10 mouse cellular contexts compared by ENCODE assay signal in genomic region chr9:14625024-14625423, GRCm38 (mm10). TPM values are rescaled to one million over a fixed set of nuclear protein-coding genes. Genes with fewer than 3 reads are reported as not detected.
DNase-seq lines count a peak whose midpoint lies in the region; ATAC-seq lines count a peak whose summit lies in the region.
"Had no signal": no experiment of that assay in that cellular context is flagged by ENCODE, and none has a peak within 500 bp of the region (broad histone marks: within the 10 kb centered on the region; RNA-seq: fewer than 3 reads in every experiment).

No protein-coding gene starts in this region.

- H3K27me3 ChIP-seq in embryonic facial prominence, embryonic 13.5 days: no peaks in the 10 kb centered on the region
- no peaks in the 10 kb centered on the region for H3K27me3 ChIP-seq in embryonic facial prominence, embryonic 10.5 days (replicated peaks; ENCODE audit: low read depth, poor library complexity, severe bottlenecking)
- no peaks in the 10 kb centered on the region for H3K27me3 ChIP-seq in embryonic facial prominence, embryonic 15.5 days
- no peaks in the 10 kb centered on the region for H3K27me3 ChIP-seq in hindbrain, embryonic 11.5 days (ENCODE audit: control insufficient read depth, insufficient read depth, low read length)
- H3K27me3 ChIP-seq: neural tube, embryonic 13.5 days had no signal

- no peak overlapping the region for H3K4me2 ChIP-seq in embryonic facial prominence, embryonic 13.5 days
- H3K4me2 ChIP-seq in embryonic facial prominence, embryonic 15.5 days (replicated peaks): peak overlapping the region; percentile 23; the same call in 1 of the 2 replicates
- H3K4me2 ChIP-seq in hindbrain, embryonic 11.5 days (replicated peaks; ENCODE audit: low read depth, low read length): no peak overlapping the region
- H3K4me2 ChIP-seq: neural tube, embryonic 13.5 days had no signal

- H3K4me1 ChIP-seq in embryonic facial prominence, embryonic 13.5 days: peaks cover 34% of the 10 kb centered on the region
- peaks cover 21% of the 10 kb centered on the region for H3K4me1 ChIP-seq in embryonic facial prominence, embryonic 10.5 days
- peaks cover 33% of the 10 kb centered on the region for H3K4me1 ChIP-seq in embryonic facial prominence, embryonic 15.5 days
- H3K4me1 ChIP-seq in hindbrain, embryonic 11.5 days (replicated peaks; ENCODE audit: control insufficient read depth, insufficient read depth, low read length): no peaks in the 10 kb centered on the region
- H3K4me1 ChIP-seq: neural tube, embryonic 13.5 days had no signal

- H3K4me3 ChIP-seq in embryonic facial prominence, embryonic 13.5 days: no peak overlapping the region
- H3K4me3 ChIP-seq in embryonic facial prominence, embryonic 10.5 days: no peak overlapping the region
- H3K4me3 ChIP-seq in embryonic facial prominence, embryonic 15.5 days (replicated peaks): no peak overlapping the region
- no peak overlapping the region for H3K4me3 ChIP-seq in hindbrain, embryonic 11.5 days (ENCODE audit: low read depth, low read length)
- H3K4me3 ChIP-seq: neural tube, embryonic 13.5 days had no signal

- H3K36me3 ChIP-seq in embryonic facial prominence, embryonic 13.5 days: no peaks in the 10 kb centered on the region
- H3K36me3 ChIP-seq in embryonic facial prominence, embryonic 10.5 days (replicated peaks): no peaks in the 10 kb centered on the region
- no peaks in the 10 kb centered on the region for H3K36me3 ChIP-seq in embryonic facial prominence, embryonic 15.5 days
- no peaks in the 10 kb centered on the region for H3K36me3 ChIP-seq in hindbrain, embryonic 11.5 days (ENCODE audit: control insufficient read depth, insufficient read depth, low read length)
- H3K36me3 ChIP-seq: neural tube, embryonic 13.5 days had no signal

- no peak for DNase-seq in embryonic facial prominence, embryonic 10.5 days (ENCODE audit: low spot score)
- peak; percentile 75 to 83 for DNase-seq in heart, postnatal 36 days
- DNase-seq in lung, postnatal 10 days: peak; percentile 75
- no peak for DNase-seq in cerebellum, adult 8-10 months
- no peak for DNase-seq in hindbrain, embryonic 11.5 days (ENCODE audit: low spot score)
- DNase-seq in right cerebral cortex, postnatal 25 days: no peak
- DNase-seq: cerebellum, adult 9-10 months had no signal

- intact Hi-C loops in heart, postnatal 36 days (cut with DNase I): no loop called here

- WGBS in embryonic facial prominence, embryonic 13.5 days: 33% methylated on average over 3 of the region's 3 CpGs
- 52% methylated on average over 3 of the region's 3 CpGs for WGBS in embryonic facial prominence, embryonic 10.5 days
- 11% methylated on average over 3 of the region's 3 CpGs for WGBS in embryonic facial prominence, embryonic 15.5 days
- 62% methylated on average over 3 of the region's 3 CpGs for WGBS in hindbrain, embryonic 11.5 days

- 0 out of 2 replicates have a peak overlapping the region, but pooled peaks have one; percentile 5 for H3K27ac ChIP-seq in embryonic facial prominence, embryonic 13.5 days
- H3K27ac ChIP-seq in embryonic facial prominence, embryonic 10.5 days (replicated peaks): no peak overlapping the region
- H3K27ac ChIP-seq in embryonic facial prominence, embryonic 15.5 days (replicated peaks): peak overlapping the region; percentile 78
- H3K27ac ChIP-seq in hindbrain, embryonic 11.5 days (ENCODE audit: low read depth, low read length): no peak overlapping the region
- H3K27ac ChIP-seq: neural tube, embryonic 13.5 days had no signal

- no peak for ATAC-seq in embryonic facial prominence, embryonic 13.5 days (ENCODE audit: insufficient number of reproducible peaks, insufficient read depth, low FRiP score, low TSS enrichment, low read depth)
- peak; percentile 66; the same call in 1 of the 2 replicates for ATAC-seq in embryonic facial prominence, embryonic 15.5 days (ENCODE audit: insufficient number of reproducible peaks, low FRiP score, low TSS enrichment, low read depth)
- ATAC-seq in hindbrain, embryonic 11.5 days (ENCODE audit: low FRiP score): no peak

- no peak overlapping the region for H3K9ac ChIP-seq in embryonic facial prominence, embryonic 13.5 days
- H3K9ac ChIP-seq in embryonic facial prominence, embryonic 15.5 days: no peak overlapping the region
- no peak overlapping the region for H3K9ac ChIP-seq in hindbrain, embryonic 11.5 days (ENCODE audit: low read depth, low read length)
- H3K9ac ChIP-seq: neural tube, embryonic 13.5 days had no signal

- H3K9me3 ChIP-seq in embryonic facial prominence, embryonic 13.5 days: no peaks in the 10 kb centered on the region
- H3K9me3 ChIP-seq in embryonic facial prominence, embryonic 10.5 days: no peaks in the 10 kb centered on the region
- H3K9me3 ChIP-seq in embryonic facial prominence, embryonic 15.5 days (replicated peaks): no peaks in the 10 kb centered on the region
- no peaks in the 10 kb centered on the region for H3K9me3 ChIP-seq in hindbrain, embryonic 11.5 days (ENCODE audit: control insufficient read depth, low read length)
- H3K9me3 ChIP-seq: neural tube, embryonic 13.5 days had no signal

RNA-seq across cellular contexts. Expression of gene Amotl1, which starts 19.8 kb away (rescaled TPM):
- 35.4 and 35.5 TPM in 2 replicates for polyA plus RNA-seq in embryonic facial prominence, embryonic 13.5 days (2015; fragmentation: Nextera tagmentation; extraction: Ambion mirVana)
- polyA plus RNA-seq in embryonic facial prominence, embryonic 10.5 days (2016; fragmentation: Nextera tagmentation; extraction: Ambion mirVana): 23.1 and 27.4 TPM in 2 replicates
- 34.2 and 38.9 TPM in 2 replicates for polyA plus RNA-seq in embryonic facial prominence, embryonic 15.5 days (2015; fragmentation: Nextera tagmentation; extraction: Ambion mirVana)
- total RNA-seq in heart, postnatal 36 days (2021): 10 to 100 TPM; 52.8 to 58.6 TPM
- polyA plus RNA-seq in hindbrain, embryonic 11.5 days (2014; fragmentation: Nextera tagmentation; extraction: Ambion mirVana): 15.7 and 17.9 TPM in 2 replicates

Comparison
In these comparisons a context has a peak if more than half of its experiments do, and no peak if none do; other contexts are left out.
1. H3K27ac ChIP-seq: peak in embryonic facial prominence, embryonic 13.5 days (single experiment) and embryonic facial prominence, embryonic 15.5 days (single experiment); none in embryonic facial prominence, embryonic 10.5 days (single experiment) and hindbrain, embryonic 11.5 days (single experiment).
2. DNase-seq: peak in heart, postnatal 36 days (2 of 2) and lung, postnatal 10 days (single experiment); none in embryonic facial prominence, embryonic 10.5 days (single experiment), cerebellum, adult 8-10 months (single experiment), hindbrain, embryonic 11.5 days (single experiment) and right cerebral cortex, postnatal 25 days (single experiment).